Mouse (Mus musculus) testis, adult 2 months (tissue): Measurements from ENCODE around the gene Cxcr5.

ENCODE experiments used
- CTCF ChIP-seq: fragments of 200-500 bp; IDR thresholded peaks from 2 replicates; pipeline ENCODE4 v1.5.1; 2012; ENCODE audit warnings: low read depth, mild to moderate bottlenecking, inconsistent platforms, low read length, moderate library complexity; ENCODE audit not compliant: control insufficient read depth, insufficient read depth, insufficient replicate concordance
- POLR2A ChIP-seq: fragments of 200-500 bp; IDR thresholded peaks from 2 replicates; pipeline ENCODE4 v1.6.1; 2012; ENCODE audit warnings: low read depth, mild to moderate bottlenecking, inconsistent platforms, low read length, moderate library complexity; ENCODE audit not compliant: control insufficient read depth

DNA sequence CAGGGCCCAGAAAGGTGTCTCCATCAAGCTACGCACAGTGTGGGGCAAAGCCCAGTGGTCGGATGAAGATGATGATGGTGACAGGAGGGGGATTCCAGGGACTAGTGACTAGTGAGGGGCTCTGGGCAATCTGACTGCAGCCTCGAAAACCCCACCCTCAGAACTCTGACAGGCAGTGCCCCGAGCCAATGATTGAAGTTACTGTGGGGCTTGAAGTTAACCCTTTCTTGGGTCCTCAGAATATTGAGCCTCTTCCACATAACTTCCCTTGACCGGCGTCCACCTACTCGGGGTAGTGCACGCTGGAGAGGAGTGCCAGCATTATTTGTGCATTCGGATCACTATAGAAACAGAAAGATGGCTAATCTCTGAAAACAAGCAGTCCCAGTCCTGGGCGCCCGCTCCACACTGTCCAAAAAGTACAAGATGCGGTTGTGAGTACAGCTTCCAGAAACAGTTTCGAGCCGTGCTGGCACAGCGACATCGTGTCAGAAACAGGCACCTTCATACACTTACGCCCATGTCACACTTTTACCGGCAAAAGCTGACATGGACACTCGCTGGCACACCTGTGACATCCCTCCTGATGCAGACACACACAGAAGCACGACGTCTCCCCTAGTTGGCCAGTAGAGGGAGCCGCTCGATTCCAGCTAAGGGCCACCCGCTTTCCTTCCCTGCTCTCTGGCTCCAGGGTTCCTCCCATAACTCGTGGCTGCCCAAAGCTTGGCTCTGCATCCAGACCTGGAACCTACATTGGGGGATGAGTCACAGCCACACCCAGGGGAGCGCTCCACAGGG is 81.8 kb downstream of the Cxcr5 start:
- TF ChIP-seq CTCF (peak; percentile 81; the same call in 1 of the 2 replicates), POLR2A (no peak)
